Mouse (Mus musculus) splenic B cell, adult 2 months (primary cell): ENCODE measurements around the gene Tcte2.

Source experiments
- DNase-seq: peaks from one replicate; pipeline ENCODE4 v3.0.0-alpha.2; 2011; ENCODE audit warnings: low read depth, low spot score
- H3K27me3 ChIP-seq: 2 replicates; pipeline ENCODE4 v1.6.1; 2012; ENCODE audit warnings: mild to moderate bottlenecking, low read length, moderate library complexity, mixed read lengths; ENCODE audit not compliant: control insufficient read depth, poor library complexity, insufficient read depth, severe bottlenecking
- H3K36me3 ChIP-seq: 2 replicates; pipeline ENCODE4 v1.6.1; 2012; ENCODE audit warnings: mild to moderate bottlenecking, low read length, moderate library complexity, mixed read lengths; ENCODE audit not compliant: control insufficient read depth, poor library complexity, insufficient read depth, severe bottlenecking

Tcte2 gene

GRCm38 (mm10) chr17:13759156-13759852 is 2.3 kb downstream of the Tcte2 start:
- no peak for DNase-seq
- H3K27me3 ChIP-seq = peaks cover 2% of the 10 kb centered on the region
- H3K36me3 ChIP-seq = no peaks in the 10 kb centered on the region

- DNase-seq = no peak
- H3K27me3 ChIP-seq = peaks cover 2% of the 10 kb centered on the region
- no peaks in the 10 kb centered on the region for H3K36me3 ChIP-seq
Measured at GRCm38 (mm10) chr17:13758586-13758985, 3.0 kb downstream of the Tcte2 start.

- no peaks in the 10 kb centered on the region for H3K27me3 ChIP-seq
- no peak for DNase-seq
- H3K36me3 ChIP-seq = no peaks in the 10 kb centered on the region
Measured at GRCm38 (mm10) chr17:13754940-13755339, 6.7 kb downstream of the Tcte2 start.

GRCm38 (mm10) chr17:13753918-13754317 is 7.7 kb downstream of the Tcte2 start:
- DNase-seq = no peak
- Histone ChIP-seq H3K27me3 (no peaks in the 10 kb centered on the region), H3K36me3 (no peaks in the 10 kb centered on the region)

- no peak for DNase-seq
- Histone ChIP-seq H3K27me3 (no peaks in the 10 kb centered on the region; the same call in 1 of the 2 replicates), H3K36me3 (no peaks in the 10 kb centered on the region)
Measured at GRCm38 (mm10) chr17:13749027-13749426, 12.6 kb downstream of the Tcte2 start.

GRCm38 (mm10) chr17:13747681-13748080 is 13.9 kb downstream of the Tcte2 start:
- no peaks in the 10 kb centered on the region for H3K36me3 ChIP-seq
- no peak for DNase-seq
- H3K27me3 ChIP-seq = no peaks in the 10 kb centered on the region; the same call in 1 of the 2 replicates

- Histone ChIP-seq H3K27me3 (no peaks in the 10 kb centered on the region; the same call in 1 of the 2 replicates), H3K36me3 (no peaks in the 10 kb centered on the region)
- DNase-seq = no peak
Measured at GRCm38 (mm10) chr17:13746330-13746729, 15.3 kb downstream of the Tcte2 start.

- DNase-seq = no peak
- Histone ChIP-seq H3K27me3 (no peaks in the 10 kb centered on the region; the same call in 1 of the 2 replicates), H3K36me3 (no peaks in the 10 kb centered on the region)
Measured at GRCm38 (mm10) chr17:13745373-13745772, 16.3 kb downstream of the Tcte2 start.

GRCm38 (mm10) chr17:13744824-13745223 is 16.8 kb downstream of the Tcte2 start:
- H3K36me3 ChIP-seq = no peaks in the 10 kb centered on the region
- DNase-seq = no peak
- H3K27me3 ChIP-seq = no peaks in the 10 kb centered on the region; the same call in 1 of the 2 replicates

GRCm38 (mm10) chr17:13744219-13744618 is 17.4 kb downstream of the Tcte2 start:
- no peak for DNase-seq
- no peaks in the 10 kb centered on the region; the same call in 1 of the 2 replicates for H3K27me3 ChIP-seq
- no peaks in the 10 kb centered on the region for H3K36me3 ChIP-seq

GRCm38 (mm10) chr17:13743709-13744079 is 17.9 kb downstream of the Tcte2 start:
- DNase-seq = no peak
- Histone ChIP-seq H3K36me3 (no peaks in the 10 kb centered on the region), H3K27me3 (no peaks in the 10 kb centered on the region; the same call in 1 of the 2 replicates)

GRCm38 (mm10) chr17:13742941-13743708 is 18.5 kb downstream of the Tcte2 start:
- no peaks in the 10 kb centered on the region; the same call in 1 of the 2 replicates for H3K27me3 ChIP-seq
- no peaks in the 10 kb centered on the region for H3K36me3 ChIP-seq
- DNase-seq = no peak

GRCm38 (mm10) chr17:13742334-13742733 is 19.3 kb downstream of the Tcte2 start:
- H3K36me3 ChIP-seq = no peaks in the 10 kb centered on the region
- H3K27me3 ChIP-seq = no peaks in the 10 kb centered on the region; the same call in 1 of the 2 replicates
- no peak for DNase-seq

GRCm38 (mm10) chr17:13741611-13742010 is 20.0 kb downstream of the Tcte2 start:
- H3K36me3 ChIP-seq = no peaks in the 10 kb centered on the region
- no peaks in the 10 kb centered on the region; the same call in 1 of the 2 replicates for H3K27me3 ChIP-seq
- no peak for DNase-seq

GRCm38 (mm10) chr17:13740796-13741195 is 20.8 kb downstream of the Tcte2 start:
- no peaks in the 10 kb centered on the region for H3K27me3 ChIP-seq
- DNase-seq = no peak
- H3K36me3 ChIP-seq = no peaks in the 10 kb centered on the region
